Mouse (Mus musculus) heart, embryonic 14.5 days (tissue): Measurements from ENCODE around the gene Tead1. TPM values are rescaled to one million over a fixed set of nuclear protein-coding genes. Genes with fewer than 3 reads are reported as not detected.

Source experiments
- ATAC-seq: fragments of 200-750 bp; cut with Nextera tagmentation; 2 replicates; pipeline ENCODE4 v1.8.0; 2017; ENCODE audit warnings: low read depth, moderate TSS enrichment; ENCODE audit not compliant: insufficient number of reproducible peaks, insufficient read depth, low FRiP score
- H3K27ac ChIP-seq, 2 experiments: fragments of 200-500 bp in 1 of 2; fragments of 300-500 bp in 1 of 2; sonication (generic) in 1 of 2; replicated peaks in 1 of 2; 2 replicates each; pipeline ENCODE4 v1.5.1; 2012 to 2014; ENCODE audit warnings: low read depth in 2 of 2, low read length in 2 of 2, control low read depth in 1 of 2, mild to moderate bottlenecking in 1 of 2, mixed read lengths in 1 of 2; ENCODE audit not compliant: control insufficient read depth in 1 of 2, insufficient read depth in 1 of 2
- H3K27me3 ChIP-seq: fragments of 300-500 bp; sonication (generic); 2 replicates; pipeline ENCODE4 v1.6.1; 2014; ENCODE audit warnings: mild to moderate bottlenecking, low read length, control low read depth; ENCODE audit not compliant: control insufficient read depth, insufficient read depth
- H3K36me3 ChIP-seq: fragments of 300-500 bp; sonication (generic); 2 replicates; pipeline ENCODE4 v1.6.1; 2014; ENCODE audit warnings: mild to moderate bottlenecking, control low read depth, low read length, mixed read lengths; ENCODE audit not compliant: control insufficient read depth, insufficient read depth
- H3K4me1 ChIP-seq, 2 experiments: fragments of 200-500 bp in 1 of 2; fragments of 300-500 bp in 1 of 2; sonication (generic) in 1 of 2; 2 replicates each; pipeline ENCODE4 v1.6.1; 2012 to 2014; ENCODE audit warnings: low read length in 2 of 2, control low read depth in 1 of 2, mixed read lengths in 1 of 2; ENCODE audit not compliant: control insufficient read depth in 2 of 2, insufficient read depth in 2 of 2
- H3K4me2 ChIP-seq: fragments of 300-500 bp; sonication (generic); 2 replicates; pipeline ENCODE4 v1.6.1; 2014; ENCODE audit warnings: mild to moderate bottlenecking, low read length
- H3K4me3 ChIP-seq, 2 experiments: fragments of 200-500 bp in 1 of 2; fragments of 300-500 bp in 1 of 2; sonication (generic) in 1 of 2; 2 replicates each; pipeline ENCODE4 v1.5.1; 2012 to 2014; ENCODE audit warnings: low read length in 2 of 2, mild to moderate bottlenecking in 2 of 2, control low read depth in 1 of 2, low read depth in 1 of 2, moderate library complexity in 1 of 2; ENCODE audit not compliant: control insufficient read depth in 1 of 2, insufficient read depth in 1 of 2
- H3K9ac ChIP-seq: fragments of 300-500 bp; sonication (generic); 2 replicates; pipeline ENCODE4 v1.6.1; 2014; ENCODE audit warnings: mild to moderate bottlenecking, low read length
- H3K9me3 ChIP-seq: fragments of 300-500 bp; sonication (generic); 2 replicates; pipeline ENCODE4 v1.6.1; 2016; ENCODE audit warnings: low read length, control low read depth; ENCODE audit not compliant: control insufficient read depth
- WGBS: fragments of 180-500 bp; shearing (Covaris S2); extraction: QIAGEN DNeasy Blood & Tissue Kit; methylation state at CpG from one replicate; pipeline ENCODE4 v1.1.7; 2014; 5-methylcytosine and 5-hydroxymethylcytosine counted together
- polyA plus RNA-seq: library from polyadenylated mRNA; unstranded; fragments of >200 nt; fragmentation: Nextera tagmentation; extraction: Ambion mirVana; gene quantifications from 2 replicates; pipeline ENCODE4 v1.2.1, GENCODE M21; 2014

Gene Tead1
- polyA plus RNA-seq, 1 experiment from 2014 or later: 40.7 TPM

DNA sequence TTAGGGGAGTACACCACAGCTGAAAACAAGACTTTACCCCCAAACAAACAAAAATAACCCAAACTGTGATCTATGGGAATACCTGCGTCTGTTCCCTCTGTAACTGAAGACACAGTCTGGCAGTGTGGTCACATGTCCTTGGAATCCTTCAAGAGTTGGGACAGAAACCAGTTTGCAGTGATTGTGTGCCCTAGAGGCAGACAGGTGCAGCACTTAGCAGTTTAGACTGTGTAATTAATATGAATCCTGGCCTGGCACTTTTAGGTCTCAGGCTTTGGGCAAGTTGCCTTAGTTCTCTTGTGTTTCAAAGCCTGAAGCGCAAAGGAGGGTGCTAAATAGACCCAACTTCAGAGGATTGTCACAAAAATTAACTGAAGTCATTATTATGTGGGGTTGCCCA, 83.8 kb downstream of the Tead1 start:
- no peaks in the 10 kb centered on the region for H3K27me3 ChIP-seq
- peaks cover 44 to 79% of the 10 kb centered on the region in 2 experiments for H3K4me1 ChIP-seq
- peaks cover 10% of the 10 kb centered on the region; the same call in 1 of the 2 replicates for H3K36me3 ChIP-seq
- no peak overlapping the region for H3K4me3 ChIP-seq
- no peak for ATAC-seq
- WGBS: 70% methylated on average over 2 of the region's 2 CpGs
- H3K9me3 ChIP-seq: no peaks in the 10 kb centered on the region
- H3K27ac ChIP-seq: 0 out of 4 replicates have a peak overlapping the region, but pooled peaks of 1 of the 2 experiments have one; percentile 3
- H3K9ac ChIP-seq: peak overlapping the region; percentile 27; the same call in 1 of the 2 replicates
- no peak overlapping the region for H3K4me2 ChIP-seq

DNA sequence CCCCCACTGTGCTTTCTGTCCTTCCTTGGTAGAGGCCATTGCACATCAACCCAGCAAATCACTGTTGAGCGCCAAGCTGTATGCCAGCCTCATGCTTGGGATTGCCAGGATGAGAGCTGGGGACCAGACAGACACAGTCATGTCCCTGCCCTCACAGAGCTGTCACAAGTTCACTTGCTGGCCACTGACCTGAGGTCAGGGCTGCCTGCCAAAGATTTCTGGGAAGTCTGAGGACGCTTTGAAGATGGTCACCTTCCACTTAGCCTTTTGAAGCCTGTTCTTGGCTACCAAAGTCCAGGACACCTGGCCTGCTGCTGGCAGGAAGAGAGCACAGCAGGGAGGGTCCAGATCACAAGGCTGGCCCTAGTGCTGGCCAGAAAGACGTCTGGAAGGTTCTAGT, 84.4 kb downstream of the Tead1 start:
- 0 out of 4 replicates have a peak overlapping the region, but pooled peaks of 1 of the 2 experiments have one; percentile 3 for H3K27ac ChIP-seq
- WGBS: 41% methylated on average over 3 of the region's 3 CpGs
- ATAC-seq: no peak

DNA sequence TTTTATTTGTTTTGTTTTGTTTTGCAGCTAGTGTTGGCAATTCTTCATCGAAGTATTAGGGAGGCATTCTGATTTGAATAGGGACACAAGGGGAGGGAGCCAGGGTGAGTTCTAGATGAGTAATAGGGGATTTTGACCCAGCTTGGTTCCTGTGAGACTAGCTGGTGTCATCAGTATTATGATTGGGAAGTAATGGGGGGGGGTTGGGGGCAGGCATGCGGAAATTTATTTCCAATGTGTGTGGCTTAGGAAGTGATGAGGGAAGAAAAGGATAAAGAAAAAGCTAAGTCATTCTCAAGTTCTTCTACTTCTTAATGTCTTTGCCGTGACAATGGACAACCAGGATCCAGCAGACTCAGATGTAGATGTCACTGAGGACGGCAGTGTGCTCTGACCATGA, 85.8 kb downstream of the Tead1 start:
- H3K4me1 ChIP-seq: peaks cover 36 to 62% of the 10 kb centered on the region in 2 experiments
- no peak overlapping the region for H3K9ac ChIP-seq
- WGBS: 89% methylated on average over 4 of the region's 4 CpGs
- ATAC-seq: no peak
- no peaks in the 10 kb centered on the region for H3K9me3 ChIP-seq
- H3K27ac ChIP-seq: no peak overlapping the region
- H3K4me3 ChIP-seq: no peak overlapping the region
- peaks cover 7% of the 10 kb centered on the region; the same call in 1 of the 2 replicates for H3K36me3 ChIP-seq
- H3K4me2 ChIP-seq: no peak overlapping the region
- no peaks in the 10 kb centered on the region for H3K27me3 ChIP-seq

More for the DNA sequence above, 84.4 kb downstream of the Tead1 start:
- no peak overlapping the region for H3K4me3 ChIP-seq
- H3K27me3 ChIP-seq: no peaks in the 10 kb centered on the region
- H3K9ac ChIP-seq: no peak overlapping the region
- H3K4me2 ChIP-seq: no peak overlapping the region
- H3K4me1 ChIP-seq: peaks cover 44 to 72% of the 10 kb centered on the region in 2 experiments
- H3K36me3 ChIP-seq: peaks cover 10% of the 10 kb centered on the region; the same call in 1 of the 2 replicates
- no peaks in the 10 kb centered on the region for H3K9me3 ChIP-seq

DNA sequence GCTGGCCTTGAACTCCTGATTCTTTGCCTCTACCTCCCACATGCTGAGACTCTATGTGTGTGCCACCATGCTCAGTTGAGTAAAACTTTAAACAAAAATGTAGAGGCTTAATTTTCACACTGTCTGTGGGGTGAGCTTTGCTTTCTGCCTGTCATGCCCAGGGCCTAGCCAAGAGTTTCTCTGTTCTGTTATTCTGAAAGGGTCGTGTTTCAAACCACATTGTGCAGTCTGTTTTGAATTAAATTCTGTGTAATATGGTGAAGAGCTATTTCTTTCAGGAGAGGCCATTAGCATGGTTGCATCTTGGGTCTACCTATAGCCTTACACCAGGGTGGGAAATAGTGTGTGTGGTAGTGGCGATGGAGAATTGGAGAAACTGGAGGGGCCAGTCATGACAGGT, 90.7 kb downstream of the Tead1 start:
- H3K36me3 ChIP-seq: no peaks in the 10 kb centered on the region
- H3K9ac ChIP-seq: no peak overlapping the region
- peaks cover 23 to 56% of the 10 kb centered on the region in 2 experiments for H3K4me1 ChIP-seq
- no peaks in the 10 kb centered on the region for H3K9me3 ChIP-seq
- WGBS: 78% methylated on average over 2 of the region's 2 CpGs
- no peaks in the 10 kb centered on the region for H3K27me3 ChIP-seq
- H3K4me3 ChIP-seq: no peak overlapping the region
- no peak overlapping the region for H3K4me2 ChIP-seq
- no peak for ATAC-seq
- H3K27ac ChIP-seq: no peak overlapping the region; a peak in 1 of 4 replicates

DNA sequence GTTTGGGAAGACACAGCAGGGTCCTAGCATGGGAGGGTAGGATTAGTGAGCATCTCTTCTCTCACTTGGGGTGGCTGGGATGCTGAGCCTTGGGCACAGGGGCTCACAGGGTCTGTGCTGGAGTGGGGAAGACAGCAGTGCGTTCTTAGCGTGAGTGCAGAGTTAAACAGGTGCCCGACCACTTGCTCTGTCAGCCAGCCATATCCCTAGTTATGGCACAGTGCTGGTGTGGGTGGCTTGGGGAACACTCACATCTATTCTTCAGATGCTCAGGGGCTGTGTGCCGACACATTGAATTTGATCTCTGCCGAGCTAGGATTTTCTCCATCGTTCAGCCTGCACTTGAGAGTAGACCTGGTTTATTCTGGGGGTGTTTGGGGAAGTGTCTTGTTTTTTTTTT, 92.3 kb downstream of the Tead1 start:
- H3K27ac ChIP-seq: no peak overlapping the region

DNA sequence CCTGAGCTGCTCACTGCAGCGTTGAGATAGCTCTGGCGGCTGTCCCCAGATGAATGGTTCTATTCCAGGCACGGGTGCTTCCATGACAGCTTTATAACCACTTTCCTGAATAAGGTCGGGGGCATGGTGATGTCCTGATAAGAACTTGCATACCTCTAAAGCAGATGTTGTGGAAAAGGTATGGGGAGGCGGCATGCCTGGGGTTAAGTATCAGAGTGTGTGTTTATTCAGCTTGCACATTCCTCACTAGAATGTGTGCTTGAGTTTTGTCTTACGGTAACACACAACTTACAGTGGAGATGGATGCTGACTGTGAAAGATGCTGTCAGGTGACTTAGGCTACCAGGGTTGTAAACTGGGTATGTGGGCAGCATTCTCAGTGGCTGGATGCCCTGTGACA, 93.7 kb downstream of the Tead1 start:
- 15% methylated on average over 6 of the region's 6 CpGs for WGBS
- Histone ChIP-seq H3K9ac (no peak overlapping the region), H3K27me3 (no peaks in the 10 kb centered on the region), H3K4me2 (no peak overlapping the region), H3K36me3 (no peaks in the 10 kb centered on the region), H3K4me1 (peaks cover 38 to 74% of the 10 kb centered on the region in 2 experiments), H3K4me3 (no peak overlapping the region), H3K9me3 (no peaks in the 10 kb centered on the region), H3K27ac (peak overlapping the region; percentile 5 to 35; a peak in 1 of 4 replicates)
- no peak for ATAC-seq

More for the DNA sequence above, 92.3 kb downstream of the Tead1 start:
- Histone ChIP-seq H3K4me1 (peaks cover 34 to 65% of the 10 kb centered on the region in 2 experiments), H3K36me3 (no peaks in the 10 kb centered on the region), H3K9ac (no peak overlapping the region), H3K4me3 (no peak overlapping the region), H3K27me3 (no peaks in the 10 kb centered on the region), H3K4me2 (no peak overlapping the region), H3K9me3 (no peaks in the 10 kb centered on the region)
- WGBS: 56% methylated on average over 6 of the region's 6 CpGs
- no peak for ATAC-seq

DNA sequence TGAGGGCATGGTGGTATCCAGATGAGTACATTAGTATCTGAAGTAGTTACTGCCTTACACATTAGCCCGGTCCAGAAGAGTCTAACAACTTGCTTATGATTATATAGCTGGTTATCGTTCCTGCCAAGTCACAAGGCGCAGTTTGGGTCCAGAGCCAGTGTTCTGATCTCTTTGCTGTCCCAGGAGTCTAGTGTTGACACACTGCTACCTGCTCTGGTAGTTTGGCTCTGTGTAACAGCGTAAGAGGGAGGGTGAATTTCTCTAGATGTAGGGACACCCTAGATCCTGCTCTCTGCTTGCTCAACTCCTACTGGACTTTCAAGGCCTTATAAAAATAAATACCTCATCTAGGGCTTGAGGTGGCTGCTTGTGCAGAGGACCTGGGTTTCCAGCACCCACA, 94.5 kb downstream of the Tead1 start:
- Histone ChIP-seq H3K4me2 (no peak overlapping the region), H3K27ac (0 out of 4 replicates have a peak overlapping the region, but pooled peaks of 1 of the 2 experiments have one; percentile 19), H3K4me3 (no peak overlapping the region), H3K9me3 (no peaks in the 10 kb centered on the region), H3K4me1 (peaks cover 40 to 76% of the 10 kb centered on the region in 2 experiments), H3K9ac (0 out of 2 replicates have a peak overlapping the region, but pooled peaks have one; percentile 32), H3K27me3 (no peaks in the 10 kb centered on the region), H3K36me3 (no peaks in the 10 kb centered on the region)
- 76% methylated on average over 4 of the region's 4 CpGs for WGBS
- ATAC-seq: no peak

DNA sequence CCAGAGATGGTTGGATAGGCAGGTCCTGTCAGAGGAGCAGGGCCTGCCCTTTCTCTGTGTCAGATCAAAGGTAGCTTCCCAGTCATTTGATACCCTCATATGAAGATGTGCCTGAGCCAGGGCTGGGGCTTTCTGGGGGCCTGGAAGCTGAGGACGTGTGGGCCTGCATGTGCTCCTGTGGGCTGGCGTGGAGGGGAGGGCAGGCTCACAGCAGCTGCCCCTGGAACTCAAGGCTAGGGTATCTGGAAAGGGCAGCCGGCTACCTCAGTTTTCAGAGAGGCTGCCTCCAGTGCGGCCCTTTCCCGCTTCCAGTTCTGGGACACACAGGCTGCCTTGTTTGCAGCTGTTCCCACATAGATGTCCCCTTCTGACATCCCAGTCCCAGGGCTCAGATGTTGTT, 96.7 kb downstream of the Tead1 start:
- H3K27me3 ChIP-seq: no peaks in the 10 kb centered on the region
- 56% methylated on average over 5 of the region's 5 CpGs for WGBS
- peaks cover 51 to 84% of the 10 kb centered on the region in 2 experiments for H3K4me1 ChIP-seq
- no peaks in the 10 kb centered on the region for H3K36me3 ChIP-seq
- no peak overlapping the region; a peak in 1 of 4 replicates for H3K27ac ChIP-seq
- H3K4me2 ChIP-seq: no peak overlapping the region
- H3K9ac ChIP-seq: peak overlapping the region; percentile 34; the same call in 1 of the 2 replicates
- H3K9me3 ChIP-seq: no peaks in the 10 kb centered on the region
- no peak overlapping the region for H3K4me3 ChIP-seq
- no peak for ATAC-seq
